Mouse (Mus musculus) urinary bladder, postnatal 4 days (tissue): ENCODE results near the gene Cmtm5.
A peak's percentile ranks its signal among the peaks of the same experiment; 100 is the strongest.

Source experiments
- DNase-seq, 2 experiments: peaks; one replicate each; pipeline ENCODE4 v3.0.0; 2021 to 2022; ENCODE audit warnings: low spot score in 2 of 2

The Cmtm5 gene

GRCm38 (mm10) chr14:54935904-54936830, at the start of gene Cmtm5:
TSS of gene Cmtm5 (plus strand) at chr14:54936261.
- no peak for DNase-seq

GRCm38 (mm10) chr14:54892200-54892599, 43.9 kb upstream of the Cmtm5 start, which contains the start of gene Pabpn1:
TSS of gene Pabpn1 (plus strand) at chr14:54892500.
- DNase-seq: no peak

GRCm38 (mm10) chr14:54893651-54894181, 42.3 kb upstream of the Cmtm5 start:
- peak; percentile 94 to 98 for DNase-seq

GRCm38 (mm10) chr14:54894296-54895151, 41.5 kb upstream of the Cmtm5 start:
- peak; percentile 68 to 72 for DNase-seq

GRCm38 (mm10) chr14:54897445-54897844, 38.6 kb upstream of the Cmtm5 start:
- DNase-seq: no peak

- peak in 1 of 2 experiments; percentile 42 for DNase-seq
Observed at GRCm38 (mm10) chr14:54900383-54900782, 35.7 kb upstream of the Cmtm5 start.

- no peak for DNase-seq
Observed at GRCm38 (mm10) chr14:54903641-54904040, 32.4 kb upstream of the Cmtm5 start.

- DNase-seq: no peak
Observed at GRCm38 (mm10) chr14:54908682-54909081, 27.4 kb upstream of the Cmtm5 start.

GRCm38 (mm10) chr14:54912109-54912850, 23.8 kb upstream of the Cmtm5 start:
- DNase-seq: no peak

- DNase-seq: peak in 1 of 2 experiments; percentile 68
Observed at GRCm38 (mm10) chr14:54912886-54913285, 23.2 kb upstream of the Cmtm5 start, which contains the start of gene Slc22a17. TSS of gene Slc22a17 (minus strand) at chr14:54913132.

- no peak for DNase-seq
Observed at GRCm38 (mm10) chr14:54913343-54913742, 22.7 kb upstream of the Cmtm5 start.

GRCm38 (mm10) chr14:54920076-54920685, 15.9 kb upstream of the Cmtm5 start:
- no peak for DNase-seq

GRCm38 (mm10) chr14:54924641-54925348, 11.3 kb upstream of the Cmtm5 start:
- peak; percentile 70 to 79 for DNase-seq

- peak; percentile 74 to 76 for DNase-seq
Observed at GRCm38 (mm10) chr14:54925349-54926342, 10.4 kb upstream of the Cmtm5 start, which contains the start of gene Efs. TSS of gene Efs (minus strand) at chr14:54926126.

GRCm38 (mm10) chr14:54926401-54927158, 9.5 kb upstream of the Cmtm5 start:
- DNase-seq: peak; percentile 85 to 86

GRCm38 (mm10) chr14:54927296-54927695, 8.8 kb upstream of the Cmtm5 start:
- no peak for DNase-seq

- DNase-seq: no peak
Observed at GRCm38 (mm10) chr14:54929801-54930200, 6.3 kb upstream of the Cmtm5 start.

- DNase-seq: no peak
Observed at GRCm38 (mm10) chr14:54930431-54930830, 5.6 kb upstream of the Cmtm5 start.
